Mouse (Mus musculus) hindbrain, postnatal 0 days (tissue): ENCODE measurements around the gene Medag. TPM values are rescaled to one million over a fixed set of nuclear protein-coding genes. Genes with fewer than 3 reads are reported as not detected.
A peak's percentile ranks its signal among the peaks of the same experiment; 100 is the strongest.

Source experiments
- ATAC-seq: fragments of 200-750 bp; cut with Nextera tagmentation; 2 replicates; pipeline ENCODE4 v1.8.0; 2017; ENCODE audit warnings: mild to moderate bottlenecking, moderate TSS enrichment, moderate library complexity
- DNase-seq: peaks from one replicate; pipeline ENCODE4 v3.0.0-alpha.2; 2015; ENCODE audit warnings: low spot score
- H3K27ac ChIP-seq: fragments of 300-500 bp; sonication (generic); 2 replicates; pipeline ENCODE4 v1.5.1; 2014; ENCODE audit warnings: mild to moderate bottlenecking
- H3K27me3 ChIP-seq: fragments of 300-500 bp; sonication (generic); 2 replicates; pipeline ENCODE4 v1.6.1; 2014; ENCODE audit warnings: low read length, mixed read lengths; ENCODE audit not compliant: insufficient read depth
- H3K36me3 ChIP-seq: fragments of 300-500 bp; sonication (generic); 2 replicates; pipeline ENCODE4 v1.6.1; 2014; ENCODE audit warnings: low read length, mixed read lengths; ENCODE audit not compliant: insufficient read depth
- H3K4me1 ChIP-seq: fragments of 300-500 bp; sonication (generic); 2 replicates; pipeline ENCODE4 v1.6.1; 2014; ENCODE audit warnings: antibody characterized with exemption, low read length, mixed read lengths; ENCODE audit not compliant: insufficient read depth
- H3K4me2 ChIP-seq: fragments of 300-500 bp; sonication (generic); 2 replicates; pipeline ENCODE4 v1.6.1; 2014; ENCODE audit warnings: low read depth, mild to moderate bottlenecking, low read length, moderate library complexity, mixed read lengths
- H3K4me3 ChIP-seq: fragments of 300-500 bp; sonication (generic); 2 replicates; pipeline ENCODE4 v1.5.1; 2014; ENCODE audit warnings: low read length
- H3K9ac ChIP-seq: fragments of 300-500 bp; sonication (generic); replicated peaks from 2 replicates; pipeline ENCODE4 v1.6.1; 2014; ENCODE audit warnings: mild to moderate bottlenecking, low read length, moderate library complexity, mixed read lengths
- H3K9me3 ChIP-seq: fragments of 300-500 bp; sonication (generic); 2 replicates; pipeline ENCODE4 v1.6.1; 2016; ENCODE audit warnings: low read length, mixed read lengths
- CTCF ChIP-seq: IDR thresholded peaks from 2 replicates; pipeline ENCODE4 v1.5.1; 2016; ENCODE audit warnings: antibody characterized with exemption, control low read depth, low read depth
- WGBS: fragments of 180-500 bp; shearing (Covaris S2); extraction: QIAGEN DNeasy Blood & Tissue Kit; methylation state at CpG from one replicate; pipeline ENCODE4 v1.1.7; 2014; 5-methylcytosine and 5-hydroxymethylcytosine counted together
- polyA plus RNA-seq: library from polyadenylated mRNA; unstranded; fragments of >200 nt; fragmentation: Nextera tagmentation; extraction: Ambion mirVana; gene quantifications from 2 replicates; pipeline ENCODE4 v1.2.1, GENCODE M21; 2015
- total RNA-seq: library from RNA; depleted of rRNA; stranded (reverse); fragments of >200 nt; gene quantifications from 2 replicates; pipeline ENCODE4 v1.2.3, GENCODE M21; 2014

Medag gene
- total and polyA plus RNA-seq, 2 experiments from 2014 or later, result 8.3 to 11.3 TPM

GRCm38 (mm10) chr5:149377253-149377652, 34.3 kb upstream of the Medag start:
- DNase-seq (no peak), ATAC-seq (no peak)
- Histone ChIP-seq H3K27ac (peak overlapping the region; percentile 8; the same call in 1 of the 2 replicates), H3K4me2 (no peak overlapping the region), H3K9ac (no peak overlapping the region), H3K27me3 (no peaks in the 10 kb centered on the region), H3K9me3 (no peaks in the 10 kb centered on the region), H3K36me3 (no peaks in the 10 kb centered on the region), H3K4me3 (no peak overlapping the region), H3K4me1 (peaks cover 23% of the 10 kb centered on the region)
- no peak for TF ChIP-seq CTCF
- whole genome bisulfite sequencing, result 23% methylated on average over 6 of the region's 6 CpGs

- Histone ChIP-seq H3K27ac (0 out of 2 replicates have a peak overlapping the region, but pooled peaks have one; percentile 6), H3K36me3 (no peaks in the 10 kb centered on the region), H3K9ac (no peak overlapping the region), H3K27me3 (no peaks in the 10 kb centered on the region), H3K4me2 (no peak overlapping the region), H3K9me3 (no peaks in the 10 kb centered on the region), H3K4me1 (peaks cover 20% of the 10 kb centered on the region), H3K4me3 (no peak overlapping the region)
- no peak for DNase-seq
- no peak for TF ChIP-seq CTCF
- WGBS, result 58% methylated on average over 7 of the region's 7 CpGs
- no peak for ATAC-seq
Measured at GRCm38 (mm10) chr5:149378566-149378965, 33.0 kb upstream of the Medag start.

GRCm38 (mm10) chr5:149379131-149379784, 32.3 kb upstream of the Medag start:
- Histone ChIP-seq H3K36me3 (no peaks in the 10 kb centered on the region), H3K27ac (peak overlapping the region; percentile 76; the same call in 1 of the 2 replicates), H3K9ac (no peak overlapping the region), H3K4me3 (no peak overlapping the region), H3K4me2 (no peak overlapping the region), H3K27me3 (no peaks in the 10 kb centered on the region), H3K9me3 (no peaks in the 10 kb centered on the region), H3K4me1 (peaks cover 20% of the 10 kb centered on the region)
- WGBS, result 59% methylated on average over 16 of the region's 16 CpGs
- ATAC-seq (no peak), DNase-seq (no peak)
- no peak for TF ChIP-seq CTCF

GRCm38 (mm10) chr5:149379861-149380260, 31.7 kb upstream of the Medag start:
- DNase-seq (no peak), ATAC-seq (0 out of 2 replicates have a peak, but pooled peaks have one; percentile 2)
- no peak for TF ChIP-seq CTCF
- H3K4me2 ChIP-seq, result no peak overlapping the region
- H3K9ac ChIP-seq, result no peak overlapping the region
- H3K36me3 ChIP-seq, result no peaks in the 10 kb centered on the region
- no peaks in the 10 kb centered on the region for H3K9me3 ChIP-seq
- H3K4me3 ChIP-seq, result no peak overlapping the region
- H3K4me1 ChIP-seq, result peaks cover 20% of the 10 kb centered on the region
- peak overlapping the region; percentile 76 for H3K27ac ChIP-seq
- no peaks in the 10 kb centered on the region for H3K27me3 ChIP-seq
- 51% methylated on average over 8 of the region's 8 CpGs for WGBS

GRCm38 (mm10) chr5:149380388-149380916, 31.1 kb upstream of the Medag start:
- Histone ChIP-seq H3K36me3 (no peaks in the 10 kb centered on the region), H3K27ac (peak overlapping the region; percentile 76), H3K4me3 (no peak overlapping the region), H3K27me3 (no peaks in the 10 kb centered on the region), H3K9me3 (no peaks in the 10 kb centered on the region), H3K4me2 (0 out of 2 replicates have a peak overlapping the region, but pooled peaks have one; percentile 3), H3K9ac (no peak overlapping the region), H3K4me1 (peaks cover 16% of the 10 kb centered on the region)
- ATAC-seq, result peak; percentile 84
- no peak for TF ChIP-seq CTCF
- 10% methylated on average over 8 of the region's 8 CpGs for WGBS
- DNase-seq, result peak; percentile 85

- no peaks in the 10 kb centered on the region for H3K27me3 ChIP-seq
Measured at GRCm38 (mm10) chr5:149381948-149382347, 29.6 kb upstream of the Medag start.

GRCm38 (mm10) chr5:149382601-149383000, 28.9 kb upstream of the Medag start:
- Histone ChIP-seq H3K9me3 (no peaks in the 10 kb centered on the region), H3K9ac (no peak overlapping the region), H3K27me3 (no peaks in the 10 kb centered on the region), H3K4me2 (no peak overlapping the region), H3K4me3 (no peak overlapping the region), H3K27ac (no peak overlapping the region), H3K4me1 (peaks cover 11% of the 10 kb centered on the region), H3K36me3 (no peaks in the 10 kb centered on the region)
- DNase-seq, result no peak
- TF ChIP-seq CTCF, result no peak
- ATAC-seq, result no peak
- 79% methylated on average over 5 of the region's 5 CpGs for WGBS

More at GRCm38 (mm10) chr5:149381948-149382347, 29.6 kb upstream of the Medag start:
- TF ChIP-seq CTCF, result no peak
- WGBS, result 75% methylated on average over 4 of the region's 4 CpGs
- ATAC-seq (no peak), DNase-seq (no peak)
- Histone ChIP-seq H3K4me2 (no peak overlapping the region), H3K9me3 (no peaks in the 10 kb centered on the region), H3K4me3 (no peak overlapping the region), H3K9ac (no peak overlapping the region), H3K27ac (no peak overlapping the region), H3K36me3 (no peaks in the 10 kb centered on the region), H3K4me1 (peaks cover 16% of the 10 kb centered on the region)
